Mouse (Mus musculus) megakaryocyte, embryonic 14.5 days (primary cell): ENCODE data around the gene Slc5a10.
"Not testable (repeated sequence)": the region's sequence is repeated elsewhere in the genome, so short reads cannot be mapped to it uniquely, and the experiment has no call there.

Source experiments
- FLI1 ChIP-seq: IDR thresholded peaks from 2 replicates; pipeline ENCODE4 v1.6.1; 2012; ENCODE audit warnings: low read length, inconsistent platforms, mixed read lengths
- GATA1 ChIP-seq: IDR thresholded peaks from 3 replicates; pipeline ENCODE4 v1.6.1; 2012; ENCODE audit warnings: mixed read lengths, low read length, inconsistent platforms, borderline replicate concordance

DNA sequence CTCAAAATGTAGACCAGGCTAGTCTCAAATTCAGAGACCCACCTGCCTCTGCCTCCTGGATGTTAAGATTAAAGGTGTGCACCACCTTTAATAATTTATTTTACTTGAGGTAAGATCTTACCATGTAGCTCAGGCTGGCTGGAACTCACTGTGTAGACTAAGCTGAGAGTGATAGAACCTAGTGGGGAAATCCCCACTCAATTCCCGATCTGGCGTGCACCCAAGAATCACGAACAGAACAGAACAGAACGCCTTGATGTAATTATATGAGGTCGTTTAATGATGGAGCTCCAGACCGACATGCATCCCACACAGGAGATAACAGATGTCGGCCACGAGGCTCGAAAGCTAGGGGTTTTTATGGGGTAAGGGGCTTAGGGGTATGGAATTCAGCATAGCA, 80.0 kb downstream of the Slc5a10 start:
- not testable (repeated sequence) for TF ChIP-seq GATA1, FLI1
